Mouse (Mus musculus) gastrocnemius, adult 2 months (tissue): ENCODE data around the gene Fam205a1. TPM values are rescaled to one million over a fixed set of nuclear protein-coding genes. Genes with fewer than 3 reads are reported as not detected.
"Not testable (repeated sequence)": the region's sequence is repeated elsewhere in the genome, so short reads cannot be mapped to it uniquely, and the experiment has no call there.

ENCODE experiments used
- DNase-seq: peaks from one replicate; pipeline ENCODE4 v3.0.0; 2022
- H3K27ac ChIP-seq: fragments of 200-600 bp; 2 replicates; pipeline ENCODE4 v1.8.1; 2022; ENCODE audit warnings: mild to moderate bottlenecking
- H3K4me3 ChIP-seq: fragments of 200-600 bp; 2 replicates; pipeline ENCODE4 v1.8.1; 2022; ENCODE audit warnings: mild to moderate bottlenecking, moderate library complexity
- CTCF ChIP-seq: fragments of 200-600 bp; IDR thresholded peaks from 2 replicates; pipeline ENCODE4 v1.8.1; 2022; ENCODE audit warnings: antibody characterized with exemption, mild to moderate bottlenecking, moderate library complexity
- intact Hi-C: fragments of 180-260 bp; cut with DNase I; formaldehyde crosslinking; loops from one replicate; pipeline ENCODE4 v1.15.1; 2025
- long read RNA-seq, 2 experiments: library from polyadenylated mRNA; stranded (forward); transcript quantifications; one replicate each; pipeline ENCODE4 v2.0.0; 2021
- total RNA-seq, 2 experiments: library from RNA; stranded (reverse); gene quantifications; 2 replicates each; pipeline ENCODE4 v1.2.3; 2021

Fam205a1 gene
- not detected for total RNA-seq
- long read RNA-seq, experiment 1 = 0 reads
- long read RNA-seq, experiment 2 = 0 reads

- DNase-seq, intact Hi-C loops, H3K4me3 ChIP-seq, H3K27ac ChIP-seq: not testable (repeated sequence)
Observed at GRCm38 (mm10) chr4:42853788-42854187, at the start of gene Fam205a1. Fam205a1 (minus strand) TSS chr4:42853888.

GRCm38 (mm10) chr4:42902730-42903129 is 49.0 kb upstream of the Fam205a1 start:
- H3K27ac ChIP-seq = no peak overlapping the region
- intact Hi-C loops = no loop called here
- no peak for DNase-seq
- H3K4me3 ChIP-seq = no peak overlapping the region
- no peak for TF ChIP-seq CTCF

GRCm38 (mm10) chr4:42902174-42902573 is 48.5 kb upstream of the Fam205a1 start:
- no peak overlapping the region for H3K4me3 ChIP-seq
- peak; percentile 38 for TF ChIP-seq CTCF
- intact Hi-C loops = no loop called here
- DNase-seq = peak; percentile 24
- no peak overlapping the region for H3K27ac ChIP-seq

- DNase-seq = no peak
- TF ChIP-seq CTCF = no peak
- H3K27ac ChIP-seq = no peak overlapping the region
- intact Hi-C loops = no loop called here
- no peak overlapping the region for H3K4me3 ChIP-seq
Observed at GRCm38 (mm10) chr4:42900878-42901277, 47.2 kb upstream of the Fam205a1 start.

- no peak for DNase-seq
- no peak overlapping the region for H3K27ac ChIP-seq
- no peak for TF ChIP-seq CTCF
- H3K4me3 ChIP-seq = no peak overlapping the region
- intact Hi-C loops = no loop called here
Observed at GRCm38 (mm10) chr4:42898914-42899313, 45.2 kb upstream of the Fam205a1 start.

GRCm38 (mm10) chr4:42895118-42895517 is 41.4 kb upstream of the Fam205a1 start:
- H3K4me3 ChIP-seq = no peak overlapping the region
- H3K27ac ChIP-seq = no peak overlapping the region
- intact Hi-C loops = no loop called here
- no peak for TF ChIP-seq CTCF
- DNase-seq = no peak

GRCm38 (mm10) chr4:42891176-42891575 is 37.5 kb upstream of the Fam205a1 start:
- H3K4me3 ChIP-seq = no peak overlapping the region
- no peak for DNase-seq
- intact Hi-C loops = no loop called here
- TF ChIP-seq CTCF = no peak
- H3K27ac ChIP-seq = no peak overlapping the region

GRCm38 (mm10) chr4:42888806-42889205 is 35.1 kb upstream of the Fam205a1 start:
- no peak overlapping the region for H3K27ac ChIP-seq
- intact Hi-C loops = no loop called here
- H3K4me3 ChIP-seq = no peak overlapping the region
- no peak for TF ChIP-seq CTCF
- DNase-seq = no peak

- Histone ChIP-seq H3K4me3 (no peak overlapping the region), H3K27ac (no peak overlapping the region)
- no peak for TF ChIP-seq CTCF
- intact Hi-C loops = no loop called here
- no peak for DNase-seq
Observed at GRCm38 (mm10) chr4:42886926-42887325, 33.2 kb upstream of the Fam205a1 start.

- intact Hi-C loops = no loop called here
- no peak for DNase-seq
- no peak overlapping the region for H3K27ac ChIP-seq
- H3K4me3 ChIP-seq = no peak overlapping the region
- no peak for TF ChIP-seq CTCF
Observed at GRCm38 (mm10) chr4:42880677-42880948, 26.9 kb upstream of the Fam205a1 start.

GRCm38 (mm10) chr4:42879829-42880676 is 26.4 kb upstream of the Fam205a1 start:
- no peak for TF ChIP-seq CTCF
- no peak for DNase-seq
- Histone ChIP-seq H3K27ac (no peak overlapping the region), H3K4me3 (no peak overlapping the region)
- intact Hi-C loops = no loop called here

- Histone ChIP-seq H3K4me3 (no peak overlapping the region), H3K27ac (no peak overlapping the region)
- no peak for TF ChIP-seq CTCF
- DNase-seq = no peak
- intact Hi-C loops = loop anchor here (1.0 kb wide), 2 partner anchors 69 to 88 kb away; no protein-coding TSS in a partner anchor
Observed at GRCm38 (mm10) chr4:42877657-42878056, 24.0 kb upstream of the Fam205a1 start.

- DNase-seq = peak; percentile 50
- TF ChIP-seq CTCF = peak; percentile 71
- Histone ChIP-seq H3K27ac (no peak overlapping the region), H3K4me3 (no peak overlapping the region)
- intact Hi-C loops = loop anchor here (1.0 kb wide), 2 partner anchors 70 to 89 kb away; no protein-coding TSS in a partner anchor
Observed at GRCm38 (mm10) chr4:42876586-42877291, 23.1 kb upstream of the Fam205a1 start.
